Mouse (Mus musculus) kidney, postnatal 36 days (tissue): ENCODE measurements at regions not wholly inside any gene's neighbourhood (a gene's known extent, or its start where the extent isn't known, plus 50 kb on each side); places are given as distances from the start of the nearest gene placed in this dataset.

ENCODE experiments used
- DNase-seq, 2 experiments: peaks; one replicate each; pipeline ENCODE4 v3.0.0; 2021 to 2022; ENCODE audit warnings: mixed read lengths in 2 of 2

DNA sequence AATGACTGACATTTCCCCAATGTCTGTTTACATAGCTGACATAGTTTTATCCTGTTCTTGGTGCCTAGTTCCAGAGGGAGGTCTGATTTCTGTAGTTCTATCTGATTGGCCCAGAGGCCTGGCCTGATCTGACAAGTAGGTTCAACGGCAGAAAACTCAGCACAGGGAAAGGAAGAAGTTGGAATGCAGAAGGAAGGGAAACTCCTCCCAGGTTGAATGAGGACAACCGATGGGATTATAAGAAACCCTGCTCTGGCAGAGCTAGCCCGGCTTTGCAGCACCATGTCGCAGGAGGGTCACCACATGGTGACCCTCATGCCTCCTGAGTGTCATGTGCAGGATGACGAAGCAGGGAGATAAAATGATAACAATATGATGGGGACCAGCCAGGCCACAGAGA lies 89.8 kb upstream of the Gsc start:
- peak in 1 of 2 experiments; percentile 3 for DNase-seq

DNA sequence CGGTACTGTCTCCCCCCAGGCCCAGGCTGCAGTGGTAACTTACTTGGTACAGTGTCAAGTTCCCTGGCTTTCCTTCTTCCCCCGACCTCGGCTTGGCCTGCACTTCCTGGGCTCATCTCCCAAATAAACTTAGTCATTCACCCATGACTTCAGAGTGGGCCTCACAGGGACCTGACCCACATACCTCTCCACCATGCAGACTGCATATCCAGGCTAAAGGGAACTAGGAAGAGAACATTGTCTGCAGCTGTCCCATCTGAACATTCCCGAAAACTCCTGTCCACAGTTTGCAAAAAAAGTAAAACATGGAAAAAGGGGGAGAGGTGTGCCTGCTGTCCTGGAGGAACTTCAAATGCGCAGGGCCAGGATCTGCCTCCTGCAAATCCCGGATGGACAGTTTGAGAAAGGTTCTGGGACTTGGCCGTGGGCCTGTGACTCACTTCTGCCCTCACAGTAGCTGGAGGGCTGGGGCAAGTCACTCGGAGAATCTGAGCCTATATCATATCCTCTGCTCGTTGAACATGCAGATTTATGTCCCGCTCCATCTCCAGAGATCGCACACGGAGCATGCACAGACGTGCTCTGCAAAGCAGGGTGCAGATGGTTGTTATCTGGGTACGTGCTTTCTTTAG lies 87.9 kb upstream of the Gsc start:
- peak in 1 of 2 experiments; percentile 1 for DNase-seq

DNA sequence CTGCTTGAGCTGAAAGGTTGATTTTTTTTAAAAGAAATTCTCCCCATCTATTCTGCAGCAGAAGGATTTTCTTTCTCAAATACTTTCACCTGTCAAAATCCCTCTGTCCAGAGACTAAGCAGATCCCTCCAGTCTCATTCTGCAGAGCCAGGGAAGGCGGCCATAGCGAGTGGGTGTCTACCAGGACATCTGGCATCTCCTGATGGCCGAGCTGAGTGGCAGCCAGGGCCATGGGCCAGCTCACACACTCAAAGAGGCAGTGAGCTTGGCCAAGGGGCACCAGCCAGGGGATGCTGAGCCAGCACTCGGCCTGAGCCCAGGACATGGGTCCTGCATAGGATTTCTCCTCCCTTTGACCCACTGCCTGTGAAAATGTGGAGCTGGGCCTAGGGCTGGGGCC lies 84.6 kb upstream of the Gsc start:
- DNase-seq, result no peak

DNA sequence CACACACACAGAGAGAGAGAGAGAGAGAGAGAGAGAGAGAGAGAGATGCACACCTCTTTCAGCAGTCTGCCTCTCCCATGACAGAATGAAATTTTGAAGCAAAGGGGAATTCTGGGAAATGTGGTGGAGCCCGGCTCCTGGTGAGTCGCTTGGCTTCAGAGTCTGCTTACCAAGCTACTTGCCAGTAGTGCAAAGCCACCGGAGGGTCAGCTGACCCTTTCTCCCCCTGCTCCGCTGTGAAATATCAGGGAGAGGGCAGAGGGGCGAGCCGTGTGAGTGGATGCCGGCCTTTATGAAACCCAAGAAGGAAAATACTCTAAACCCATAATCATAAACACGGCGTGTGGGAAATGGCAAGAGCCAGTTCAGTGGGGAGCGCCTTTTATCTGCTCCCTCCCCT lies 84.2 kb upstream of the Gsc start:
- no peak for DNase-seq

DNA sequence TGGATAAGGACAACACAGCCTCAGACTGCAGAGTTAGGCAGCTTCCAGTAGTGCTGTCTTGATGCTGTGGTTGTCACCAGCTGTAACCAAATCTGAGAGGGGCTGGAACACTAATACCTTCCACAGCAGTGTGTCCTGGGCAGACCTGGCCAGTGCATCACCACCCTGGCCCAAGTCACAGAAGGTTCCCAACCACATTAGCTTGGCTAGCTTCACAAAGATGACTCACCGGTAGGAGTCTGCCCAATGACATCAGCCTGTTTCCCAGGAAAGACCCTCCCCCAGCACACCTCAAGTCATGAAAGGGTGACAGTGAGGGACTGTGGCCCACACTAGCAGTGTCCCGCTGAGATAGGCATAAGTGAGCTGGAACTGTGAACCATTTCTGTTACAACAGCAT lies 75.5 kb upstream of the Gsc start:
- DNase-seq, result no peak

DNA sequence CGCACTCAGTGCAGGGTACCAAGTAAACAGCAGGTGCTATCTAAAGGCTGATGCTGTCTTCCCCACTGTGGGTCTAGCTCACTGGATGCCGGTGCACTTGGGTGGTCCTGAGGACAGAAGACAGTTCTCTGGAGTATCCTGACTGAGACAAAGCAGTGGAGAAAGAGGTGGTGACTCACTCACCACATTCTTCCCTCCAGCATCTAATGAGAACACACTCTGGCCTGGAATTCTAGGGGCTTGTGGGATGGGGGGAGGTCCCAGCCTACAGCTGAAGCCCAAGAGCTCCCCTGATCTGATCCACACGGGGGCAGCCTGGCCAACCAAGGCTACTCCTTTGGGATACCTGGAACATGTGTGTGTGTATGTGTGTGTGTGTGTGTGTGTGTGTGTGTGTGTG lies 74.4 kb upstream of the Gsc start:
- no peak for DNase-seq

DNA sequence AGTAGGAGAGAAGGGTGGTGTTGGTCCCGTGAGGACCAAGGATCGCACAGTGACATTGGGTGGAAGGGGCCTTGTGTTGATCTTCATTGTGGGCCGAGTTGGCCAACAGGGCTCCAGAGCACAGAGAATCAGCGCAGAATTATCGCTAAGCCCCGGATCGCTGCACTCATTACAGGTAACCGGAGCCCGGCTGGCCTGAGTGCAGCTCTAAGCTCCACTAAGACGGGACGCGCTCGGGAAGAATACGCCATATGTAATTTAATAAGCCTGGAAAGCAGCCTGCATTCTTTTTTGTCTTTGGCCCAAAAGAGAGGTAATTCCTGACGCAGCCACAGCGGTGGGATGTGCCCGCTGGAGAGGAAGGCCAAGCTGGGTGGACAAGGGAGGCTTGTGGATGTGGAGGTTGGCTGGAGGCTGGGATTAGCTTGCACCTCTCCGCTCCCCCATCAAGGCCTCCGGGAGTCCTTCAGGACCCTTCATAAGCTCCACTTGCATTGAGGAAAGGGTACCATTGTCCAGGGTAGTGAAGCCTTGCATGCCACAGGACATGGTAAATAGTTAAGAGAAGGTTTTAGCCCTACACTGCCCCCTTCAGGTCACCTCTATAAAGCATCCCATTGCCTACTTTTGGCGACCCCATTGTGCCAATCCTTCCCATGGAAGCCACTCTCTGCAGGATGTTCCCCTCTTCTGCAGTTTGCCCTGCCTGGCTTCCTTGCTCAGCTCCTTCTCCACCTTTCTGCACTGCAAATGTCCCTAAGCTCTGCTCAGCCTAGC lies 73.1 kb upstream of the Gsc start:
- DNase-seq, result peak in 1 of 2 experiments; percentile 8

DNA sequence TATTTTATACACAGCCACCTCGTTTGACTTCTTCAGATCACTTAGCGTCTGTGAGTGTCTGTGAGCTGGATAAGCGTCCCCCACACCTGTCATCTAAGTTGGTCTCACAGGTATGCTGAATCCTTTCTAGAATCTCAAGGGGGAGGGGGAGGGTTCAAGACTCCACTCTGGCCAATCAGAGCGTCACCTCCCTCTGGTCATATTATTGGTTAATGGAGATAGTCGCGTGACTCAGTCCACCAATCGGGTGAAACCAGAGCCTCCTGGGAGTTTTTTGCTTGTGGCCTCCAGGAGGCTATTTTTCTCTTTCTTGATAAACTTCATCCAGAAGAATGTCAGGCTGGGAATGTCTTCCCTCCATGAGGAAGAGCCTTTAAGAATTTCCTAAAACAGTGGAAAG lies 66.8 kb upstream of the Gsc start:
- no peak for DNase-seq

DNA sequence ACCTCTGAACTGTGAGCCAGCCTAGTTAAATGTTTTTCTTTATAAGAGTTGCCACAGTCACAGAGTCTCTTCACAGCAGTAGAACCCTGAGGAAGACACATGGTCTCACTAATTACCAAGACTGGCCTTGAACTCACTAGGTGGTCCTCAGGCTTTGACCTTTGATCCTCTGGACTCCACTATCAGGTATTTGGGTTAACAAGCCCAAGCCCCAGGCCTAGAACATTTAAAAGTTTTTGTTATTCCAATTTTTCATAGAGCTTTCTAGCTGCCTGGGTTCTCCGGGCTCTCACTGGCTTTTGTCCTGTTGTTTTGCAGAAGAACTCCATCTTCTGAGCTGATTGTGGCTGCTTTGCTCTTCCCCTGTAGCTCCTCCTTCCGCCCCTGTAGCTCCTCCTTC lies 65.3 kb upstream of the Gsc start:
- no peak for DNase-seq

DNA sequence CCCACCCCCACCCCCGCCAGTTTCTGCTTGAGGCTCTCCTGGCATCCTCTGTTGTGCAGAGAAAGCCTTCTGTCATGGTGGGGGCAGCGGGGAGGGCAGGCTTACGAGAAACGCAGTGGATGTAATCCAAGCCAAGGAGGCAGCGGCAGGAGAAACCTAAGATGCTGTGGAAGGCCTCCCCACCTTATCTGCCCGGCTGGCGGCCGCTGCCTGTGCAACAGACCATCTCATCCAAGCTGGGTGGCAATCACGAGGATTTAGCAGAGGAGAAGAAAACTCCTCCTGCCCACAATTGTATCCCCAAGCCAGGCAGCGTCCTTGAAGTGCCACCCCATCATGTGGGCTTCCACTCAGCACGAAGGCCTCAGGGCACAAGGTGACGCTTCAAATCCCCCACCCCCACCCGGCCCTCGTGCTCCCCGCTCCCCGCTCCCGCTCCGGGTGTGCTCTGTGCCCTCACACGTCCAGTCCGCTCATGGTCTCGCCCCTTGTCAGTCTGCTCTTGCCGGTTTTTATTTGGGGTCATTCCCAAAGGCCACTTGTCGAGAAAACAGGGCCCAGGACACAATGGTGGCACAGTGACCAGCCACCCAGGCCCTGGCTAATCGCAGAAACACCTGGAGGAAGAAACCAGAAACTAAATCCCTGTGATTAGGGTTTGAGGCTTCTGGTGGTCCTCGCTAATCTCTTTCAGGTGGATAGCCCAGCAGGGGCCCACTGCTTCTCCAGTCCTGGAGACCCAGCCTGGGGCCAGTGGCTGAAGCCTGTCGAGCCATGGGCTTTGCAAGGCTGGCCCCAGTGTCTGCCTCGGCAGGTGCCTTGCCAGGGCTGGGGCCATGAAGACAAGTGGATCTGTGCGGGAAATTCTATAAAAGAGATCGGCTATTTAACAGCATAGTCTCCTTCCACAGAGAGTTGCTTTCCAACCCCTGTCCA lies 58.6 kb upstream of the Gsc start:
- no peak for DNase-seq

DNA sequence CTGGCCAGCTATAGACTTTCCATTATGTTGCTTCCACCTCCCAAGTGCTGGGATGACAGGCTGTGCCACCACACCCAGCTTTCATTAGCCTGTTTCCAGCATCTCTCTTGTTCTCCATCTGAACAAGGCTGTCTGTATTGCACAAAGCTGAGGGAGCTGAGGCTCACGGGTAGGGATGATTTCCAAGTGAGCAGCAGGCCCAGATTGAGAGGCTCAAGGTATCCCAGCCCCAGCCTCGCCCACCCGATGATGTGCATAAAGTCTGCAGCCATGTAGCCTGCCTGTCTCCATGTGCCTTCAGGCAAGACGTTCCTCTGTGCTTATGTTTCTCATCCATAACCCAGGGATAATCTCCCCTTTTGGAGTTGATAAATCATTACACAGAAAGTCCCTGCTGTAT lies 57.5 kb upstream of the Gsc start:
- no peak for DNase-seq
